Mouse (Mus musculus) forebrain, embryonic 14.5 days (tissue): ENCODE data around the gene Gm10271. TPM values are rescaled to one million over a fixed set of nuclear protein-coding genes. Genes with fewer than 3 reads are reported as not detected.

Experiments used
- ATAC-seq: fragments of 200-750 bp; cut with Nextera tagmentation; 2 replicates; pipeline ENCODE4 v1.8.0; 2017; ENCODE audit warnings: mild to moderate bottlenecking, moderate library complexity
- DNase-seq: peaks from one replicate; pipeline ENCODE4 v3.0.0-alpha.2; 2015; ENCODE audit warnings: low spot score
- H3K27ac ChIP-seq: fragments of 300-500 bp; sonication (generic); 2 replicates; pipeline ENCODE4 v1.5.1; 2014; ENCODE audit warnings: low read depth, mild to moderate bottlenecking, control low read depth, low read length, moderate library complexity
- H3K27me3 ChIP-seq: fragments of 300-500 bp; sonication (generic); replicated peaks from 2 replicates; pipeline ENCODE4 v1.6.1; 2014; ENCODE audit warnings: low read length, control low read depth, mixed read lengths; ENCODE audit not compliant: control insufficient read depth, insufficient read depth
- H3K36me3 ChIP-seq: fragments of 300-500 bp; sonication (generic); 2 replicates; pipeline ENCODE4 v1.6.1; 2014; ENCODE audit warnings: low read length, control low read depth; ENCODE audit not compliant: control insufficient read depth, insufficient read depth
- H3K4me1 ChIP-seq: fragments of 300-500 bp; sonication (generic); 2 replicates; pipeline ENCODE4 v1.6.1; 2014; ENCODE audit warnings: antibody characterized with exemption, low read length, control low read depth; ENCODE audit not compliant: control insufficient read depth, insufficient read depth
- H3K4me2 ChIP-seq: fragments of 300-500 bp; sonication (generic); 2 replicates; pipeline ENCODE4 v1.6.1; 2014; ENCODE audit warnings: mild to moderate bottlenecking, control low read depth, low read length
- H3K4me3 ChIP-seq: fragments of 300-500 bp; sonication (generic); 2 replicates; pipeline ENCODE4 v1.5.1; 2014; ENCODE audit warnings: low read depth, low read length, control low read depth
- H3K9ac ChIP-seq: fragments of 300-500 bp; sonication (generic); 2 replicates; pipeline ENCODE4 v1.6.1; 2014; ENCODE audit warnings: mild to moderate bottlenecking, low read length, control low read depth, moderate library complexity
- H3K9me3 ChIP-seq: fragments of 300-500 bp; sonication (generic); replicated peaks from 2 replicates; pipeline ENCODE4 v1.6.1; 2016; ENCODE audit warnings: low read length, control low read depth, mixed read lengths; ENCODE audit not compliant: control insufficient read depth
- WGBS: fragments of 180-500 bp; shearing (Covaris S2); extraction: QIAGEN DNeasy Blood & Tissue Kit; methylation state at CpG from one replicate; pipeline ENCODE4 v1.1.7; 2014; 5-methylcytosine and 5-hydroxymethylcytosine counted together
- polyA plus RNA-seq: library from polyadenylated mRNA; unstranded; fragments of >200 nt; fragmentation: Nextera tagmentation; extraction: Ambion mirVana; gene quantifications from 2 replicates; pipeline ENCODE4 v1.2.1, GENCODE M21; 2014

The Gm10271 gene
- polyA plus RNA-seq, 1 experiment from 2014 or later: not detected

DNA sequence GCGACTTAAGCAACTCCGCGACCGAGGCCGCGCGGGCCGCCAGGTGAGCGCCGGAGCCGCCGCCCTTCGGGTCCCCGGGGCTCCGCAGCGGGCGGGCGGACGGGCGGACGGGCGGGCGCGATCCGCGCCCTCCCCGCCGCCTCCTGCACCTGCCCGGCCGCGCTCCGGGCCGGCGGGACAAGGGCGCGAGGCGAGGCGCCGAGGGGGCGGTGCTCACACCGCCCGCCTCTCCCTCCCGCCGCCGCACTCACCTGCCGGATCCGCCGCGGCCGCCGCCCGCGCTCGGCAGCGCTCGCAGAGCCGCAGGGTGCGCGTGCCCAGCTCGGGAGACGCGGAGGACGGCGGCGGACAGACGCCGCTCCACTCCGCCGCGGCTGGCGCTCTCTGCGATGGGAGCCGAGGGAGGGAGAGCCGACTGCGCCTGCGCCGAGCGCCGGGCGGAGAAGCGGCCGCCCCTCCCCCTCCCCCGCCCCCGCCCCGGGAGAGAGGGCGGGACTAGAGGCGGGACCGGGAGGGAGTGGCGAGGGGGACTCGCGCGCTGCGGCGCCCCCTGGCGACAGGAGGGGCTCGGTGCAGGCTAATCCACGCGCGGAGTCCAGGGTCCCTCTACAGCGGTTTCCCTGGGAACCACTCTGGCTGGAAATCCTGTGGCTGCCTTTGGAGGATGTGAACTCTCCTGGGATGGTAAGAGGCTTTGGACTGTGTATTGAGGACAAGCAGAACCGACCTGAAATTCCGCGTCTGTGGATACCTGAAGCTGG is 22.2 kb downstream of the Gm10271 start, which contains the start of gene Rab3ip:
Gene Rab3ip (minus strand): TSS at position 761 of the 761 bp plus-strand sequence.
- DNase-seq (peak; percentile 94), ATAC-seq (peak; percentile 95)
- Histone ChIP-seq H3K9me3 (no peaks in the 10 kb centered on the region), H3K27ac (peak within 1 kb of the TSS; percentile 91), H3K36me3 (no peaks in the 10 kb centered on the region), H3K4me2 (peak within 1 kb of the TSS; percentile 82), H3K4me1 (peaks cover 9% of the 10 kb centered on the region), H3K9ac (peak within 1 kb of the TSS; percentile 80), H3K27me3 (no peaks in the 10 kb centered on the region), H3K4me3 (peak within 1 kb of the TSS; percentile 83)
- WGBS: under 1% methylated on average over 43 of the region's 103 CpGs

DNA sequence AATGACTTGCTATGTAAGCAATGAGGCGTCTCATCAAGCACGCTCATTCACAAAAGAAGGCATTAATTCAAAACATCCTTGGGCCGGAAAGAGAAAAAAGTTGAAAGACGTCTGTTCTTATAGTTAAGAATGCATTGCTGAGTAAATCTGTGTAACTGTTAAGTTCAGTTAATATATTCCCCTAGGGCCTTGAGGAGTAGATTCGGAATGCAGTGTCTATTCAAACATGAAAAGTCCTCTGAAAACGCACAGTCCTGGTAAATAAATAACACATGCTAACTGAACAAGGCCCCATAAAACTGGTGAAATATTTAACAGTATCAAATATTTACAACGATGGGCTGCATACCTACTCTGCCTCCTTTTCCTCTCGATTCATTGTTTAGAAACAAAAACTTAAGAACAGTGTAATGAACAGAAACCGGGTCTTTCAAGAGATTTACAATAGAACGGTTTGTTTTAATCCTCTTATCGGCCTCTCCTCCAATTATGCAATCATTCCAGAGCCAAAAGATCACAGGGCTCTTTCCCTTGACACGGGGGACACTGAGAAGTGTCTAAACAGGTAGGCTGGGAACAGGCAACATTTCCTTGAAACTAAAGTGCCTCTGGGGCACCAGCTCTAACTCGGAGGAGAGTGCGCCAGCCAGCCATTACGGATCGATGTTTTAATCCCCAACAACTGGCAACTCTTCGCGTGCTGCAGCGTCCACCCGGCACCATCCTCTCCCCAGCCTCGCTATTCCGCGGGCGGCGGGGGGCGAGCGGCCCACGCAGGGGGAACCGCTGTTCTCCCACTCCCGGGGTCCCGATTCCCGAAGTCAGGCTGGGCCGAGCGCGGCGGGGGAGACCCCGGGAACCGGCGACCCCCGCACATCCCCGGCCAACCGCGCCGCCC is 23.0 kb downstream of the Gm10271 start:
- Histone ChIP-seq H3K36me3 (no peaks in the 10 kb centered on the region), H3K4me1 (peaks cover 9% of the 10 kb centered on the region), H3K27me3 (no peaks in the 10 kb centered on the region), H3K9me3 (no peaks in the 10 kb centered on the region), H3K9ac (peak overlapping the region; percentile 80), H3K27ac (peak overlapping the region; percentile 91), H3K4me2 (peak overlapping the region; percentile 82), H3K4me3 (peak overlapping the region; percentile 83)
- ATAC-seq: peak; percentile 40
- DNase-seq: peak; percentile 54
- WGBS: under 1% methylated on average over 42 of the region's 44 CpGs

DNA sequence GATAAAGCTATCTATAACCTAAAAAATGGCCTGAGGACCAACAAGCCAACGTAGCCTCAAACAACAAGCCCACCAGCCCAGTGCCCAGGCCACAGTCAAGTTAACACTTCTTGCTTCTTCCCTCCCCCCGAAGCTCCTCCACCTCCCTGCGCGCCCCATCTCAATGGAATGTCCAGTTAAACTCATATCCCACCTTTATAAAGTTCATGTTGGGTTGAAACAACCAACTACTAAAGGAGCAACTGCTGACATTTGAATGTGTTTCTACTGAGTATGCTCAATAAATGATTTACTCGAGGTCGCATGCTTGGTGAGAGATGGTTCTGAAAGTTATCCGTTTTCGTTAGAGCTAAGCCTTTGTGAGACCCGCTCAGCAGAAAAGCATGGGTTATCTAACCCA is 24.0 kb downstream of the Gm10271 start:
- DNase-seq: no peak
- Histone ChIP-seq H3K4me3 (peak overlapping the region; percentile 83; the same call in 1 of the 2 replicates), H3K4me1 (peaks cover 9% of the 10 kb centered on the region), H3K27ac (no peak overlapping the region), H3K9ac (no peak overlapping the region), H3K27me3 (no peaks in the 10 kb centered on the region), H3K36me3 (no peaks in the 10 kb centered on the region), H3K9me3 (no peaks in the 10 kb centered on the region), H3K4me2 (peak overlapping the region; percentile 82)
- WGBS: 75% methylated on average over 9 of the region's 9 CpGs
- no peak for ATAC-seq

DNA sequence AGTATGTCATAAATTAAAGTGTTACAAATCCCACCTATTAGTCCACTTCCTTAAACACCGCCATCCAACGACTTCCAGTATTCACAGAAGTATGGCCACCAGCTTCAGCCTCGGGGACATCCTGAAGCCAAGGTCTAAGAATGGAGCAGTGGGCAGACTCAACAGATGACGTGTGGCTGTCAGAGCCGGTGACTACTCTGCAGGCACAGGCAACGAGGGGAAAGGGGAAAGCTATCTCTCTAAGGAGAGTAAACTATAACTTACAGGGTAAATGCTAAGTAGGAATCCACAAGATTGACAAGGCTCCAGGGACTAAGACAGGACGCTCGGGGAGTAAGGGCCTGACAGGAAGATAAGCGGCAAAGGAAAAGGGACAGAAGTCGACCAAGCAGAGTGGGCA is 27.5 kb downstream of the Gm10271 start:
- peaks cover 9% of the 10 kb centered on the region for H3K4me1 ChIP-seq
- H3K27me3 ChIP-seq: no peaks in the 10 kb centered on the region
- no peak overlapping the region for H3K4me3 ChIP-seq
- DNase-seq (no peak), ATAC-seq (no peak)
- H3K9me3 ChIP-seq: no peaks in the 10 kb centered on the region
- H3K4me2 ChIP-seq: no peak overlapping the region
- H3K9ac ChIP-seq: no peak overlapping the region
- WGBS: 87% methylated on average over 10 of the region's 10 CpGs
- peaks cover 7% of the 10 kb centered on the region; the same call in 1 of the 2 replicates for H3K36me3 ChIP-seq
- H3K27ac ChIP-seq: no peak overlapping the region

DNA sequence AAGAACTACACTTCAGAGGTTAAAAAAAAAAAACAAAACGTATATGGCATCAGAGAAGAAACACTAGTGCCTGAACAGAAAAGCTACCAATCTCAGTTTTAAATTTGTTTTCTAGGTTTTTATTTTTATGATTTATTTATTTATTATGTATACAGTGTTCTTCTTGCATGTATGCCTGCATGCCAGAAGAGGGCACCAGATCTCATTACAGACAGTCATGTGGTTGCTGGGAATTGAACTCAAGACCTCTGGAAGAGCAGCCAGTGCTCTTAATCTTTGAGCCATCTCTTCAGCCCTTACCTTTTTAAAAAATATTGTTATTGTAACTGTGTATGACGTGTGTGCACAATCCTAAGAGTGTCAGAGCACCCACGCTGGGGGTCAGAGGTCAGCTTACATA is 28.3 kb downstream of the Gm10271 start:
- 95% methylated on average over 3 of the region's 3 CpGs for WGBS
- Histone ChIP-seq H3K4me1 (peaks cover 9% of the 10 kb centered on the region), H3K27ac (no peak overlapping the region), H3K36me3 (peaks cover 8% of the 10 kb centered on the region; the same call in 1 of the 2 replicates), H3K4me3 (no peak overlapping the region), H3K9me3 (no peaks in the 10 kb centered on the region), H3K27me3 (no peaks in the 10 kb centered on the region), H3K4me2 (no peak overlapping the region), H3K9ac (no peak overlapping the region)
- DNase-seq: no peak
- no peak for ATAC-seq

DNA sequence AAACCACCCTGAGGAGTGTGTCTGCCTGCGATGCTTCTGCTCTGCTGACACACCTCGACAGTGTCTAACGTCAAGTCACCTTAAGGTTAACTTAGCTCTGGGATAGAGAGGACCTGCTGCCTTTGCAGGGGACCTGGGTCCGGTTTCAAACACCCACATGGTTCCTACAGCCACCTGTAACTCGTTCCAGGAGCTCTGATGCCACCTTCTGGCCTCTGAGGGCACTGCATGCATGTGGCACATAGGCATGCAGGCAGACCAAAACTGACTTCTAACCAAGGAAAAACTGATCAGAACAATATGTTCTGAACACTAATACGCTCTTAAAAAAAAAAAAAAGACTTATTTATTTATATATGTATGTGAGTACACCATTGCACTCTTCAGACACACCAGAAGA is 29.4 kb downstream of the Gm10271 start:
- ATAC-seq (no peak), DNase-seq (peak; percentile 8)
- H3K36me3 ChIP-seq: peaks cover 19% of the 10 kb centered on the region
- no peak overlapping the region for H3K27ac ChIP-seq
- no peaks in the 10 kb centered on the region for H3K27me3 ChIP-seq
- no peak overlapping the region for H3K4me2 ChIP-seq
- no peaks in the 10 kb centered on the region for H3K4me1 ChIP-seq
- no peaks in the 10 kb centered on the region for H3K9me3 ChIP-seq
- H3K4me3 ChIP-seq: no peak overlapping the region
- WGBS: 93% methylated on average over 6 of the region's 6 CpGs
- H3K9ac ChIP-seq: no peak overlapping the region

DNA sequence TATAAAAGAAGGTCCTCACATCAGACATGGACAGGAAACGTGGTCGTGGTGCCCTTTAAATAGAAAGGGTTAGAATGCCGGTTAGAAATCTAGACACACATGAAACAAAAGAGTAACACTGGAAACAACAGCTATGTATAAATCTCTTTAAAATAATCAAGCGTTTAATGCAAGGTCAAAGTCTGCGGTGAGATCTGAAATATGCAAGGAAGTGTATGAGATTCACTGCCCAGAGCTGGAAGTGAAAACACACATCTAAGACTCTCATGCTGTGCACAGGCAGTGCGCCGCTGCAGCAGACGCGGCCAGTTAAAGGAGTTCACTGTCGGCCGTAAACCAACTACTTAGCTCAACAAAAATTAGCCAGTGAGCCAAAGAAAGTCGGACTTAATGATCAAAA is 37.4 kb downstream of the Gm10271 start:
- Histone ChIP-seq H3K36me3 (peaks cover 43% of the 10 kb centered on the region), H3K4me3 (no peak overlapping the region), H3K9me3 (no peaks in the 10 kb centered on the region), H3K4me2 (no peak overlapping the region), H3K27me3 (no peaks in the 10 kb centered on the region), H3K27ac (no peak overlapping the region), H3K9ac (no peak overlapping the region), H3K4me1 (no peaks in the 10 kb centered on the region)
- DNase-seq (no peak), ATAC-seq (no peak)
- WGBS: 67% methylated on average over 12 of the region's 12 CpGs

DNA sequence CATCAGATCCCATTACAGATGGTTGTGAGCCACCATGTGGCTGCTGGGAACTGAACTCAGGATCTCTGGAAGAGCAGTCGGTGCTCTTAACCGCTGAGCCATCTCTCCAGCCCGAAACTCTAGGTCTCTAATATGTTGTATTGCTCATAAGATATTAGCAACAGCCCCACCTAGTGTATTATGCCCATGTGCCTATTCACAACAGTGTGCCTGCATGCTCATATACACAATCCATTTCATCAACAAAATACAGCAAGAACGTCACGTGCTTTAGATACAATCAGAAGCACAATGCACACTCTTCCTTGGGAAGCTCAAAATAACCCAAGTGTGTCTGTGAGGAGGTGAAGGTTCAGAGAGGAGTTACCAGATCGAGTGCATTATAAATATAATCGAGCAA is 38.6 kb downstream of the Gm10271 start:
- WGBS: 94% methylated on average over 7 of the region's 7 CpGs
- no peaks in the 10 kb centered on the region for H3K27me3 ChIP-seq

More for the DNA sequence above, 38.6 kb downstream of the Gm10271 start:
- Histone ChIP-seq H3K4me3 (no peak overlapping the region), H3K4me2 (no peak overlapping the region), H3K36me3 (peaks cover 39% of the 10 kb centered on the region), H3K27ac (no peak overlapping the region), H3K4me1 (no peaks in the 10 kb centered on the region), H3K9ac (no peak overlapping the region), H3K9me3 (no peaks in the 10 kb centered on the region)
- no peak for ATAC-seq
- no peak for DNase-seq
